Mouse (Mus musculus) cortical plate, adult 2 months (tissue): ENCODE results near the gene Mrpl14. TPM values are rescaled to one million over a fixed set of nuclear protein-coding genes. Genes with fewer than 3 reads are reported as not detected.

ENCODE experiments used
- H3K27ac ChIP-seq: fragments of 200-500 bp; 2 replicates; pipeline ENCODE4 v1.5.1; 2012; ENCODE audit warnings: low read length, control low read depth, inconsistent platforms; ENCODE audit not compliant: insufficient read depth
- H3K4me1 ChIP-seq: fragments of 200-500 bp; 2 replicates; pipeline ENCODE4 v1.6.1; 2011; ENCODE audit warnings: low read length; ENCODE audit not compliant: control insufficient read depth, insufficient read depth
- H3K4me3 ChIP-seq: fragments of 200-500 bp; 2 replicates; pipeline ENCODE4 v1.5.1; 2011; ENCODE audit warnings: mild to moderate bottlenecking, low read length, control low read depth; ENCODE audit not compliant: insufficient read depth
- CTCF ChIP-seq: fragments of 200-500 bp; IDR thresholded peaks from 2 replicates; pipeline ENCODE4 v1.5.1; 2011; ENCODE audit warnings: mild to moderate bottlenecking, control low read depth, low read length; ENCODE audit not compliant: insufficient read depth; ENCODE audit errors: extremely low read depth
- POLR2A ChIP-seq: fragments of 200-500 bp; IDR thresholded peaks from 2 replicates; pipeline ENCODE4 v1.6.1; 2011; ENCODE audit warnings: mild to moderate bottlenecking, low read length, control low read depth; ENCODE audit not compliant: insufficient read depth; ENCODE audit errors: extremely low read depth
- polyA plus RNA-seq: library from polyadenylated mRNA; depleted of rRNA; stranded (reverse); fragments of >200 nt; gene quantifications from 2 replicates; pipeline ENCODE4 v1.2.3, GENCODE M21; 2012; rRNA removed

The Mrpl14 gene
- polyA plus RNA-seq, 1 experiment = 63.8 TPM

- H3K27ac ChIP-seq = no peak overlapping the region
- no peaks in the 10 kb centered on the region for H3K4me1 ChIP-seq
- H3K4me3 ChIP-seq = no peak overlapping the region
- TF ChIP-seq CTCF (no peak), POLR2A (no peak)
Observed at GRCm38 (mm10) chr17:45742371-45743147, 56.4 kb downstream of the Mrpl14 start.

GRCm38 (mm10) chr17:45745629-45746028, 59.5 kb downstream of the Mrpl14 start:
- H3K4me1 ChIP-seq = no peaks in the 10 kb centered on the region
- no peak overlapping the region for H3K27ac ChIP-seq
- TF ChIP-seq CTCF (no peak), POLR2A (no peak)
- no peak overlapping the region for H3K4me3 ChIP-seq

DNA sequence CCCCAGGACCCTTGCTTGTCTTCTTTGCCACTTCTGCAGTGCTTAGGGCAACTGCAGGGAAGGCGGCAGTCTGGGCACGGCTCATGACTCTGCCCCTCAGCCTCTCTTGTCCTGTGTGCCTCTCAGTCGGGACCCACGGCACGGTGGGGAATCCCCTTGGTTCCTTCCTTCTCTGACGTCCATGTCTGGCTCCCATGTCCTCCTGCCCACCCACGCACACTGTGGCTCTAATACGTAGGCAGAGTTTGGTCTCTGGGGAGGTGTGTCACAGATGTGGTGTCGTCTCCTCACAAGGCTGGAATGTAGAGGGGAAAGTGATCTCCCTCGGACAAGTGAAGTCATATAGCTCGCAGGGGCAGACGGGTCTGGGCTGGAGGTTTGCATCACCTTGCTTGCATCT, 60.6 kb downstream of the Mrpl14 start:
- TF ChIP-seq CTCF (no peak), POLR2A (no peak)
- Histone ChIP-seq H3K27ac (no peak overlapping the region), H3K4me1 (no peaks in the 10 kb centered on the region), H3K4me3 (no peak overlapping the region)

- H3K4me3 ChIP-seq = no peak overlapping the region
- no peak overlapping the region for H3K27ac ChIP-seq
- H3K4me1 ChIP-seq = no peaks in the 10 kb centered on the region
- TF ChIP-seq POLR2A (no peak), CTCF (no peak)
Observed at GRCm38 (mm10) chr17:45747293-45747692, 61.2 kb downstream of the Mrpl14 start.

Other genes with a start within 250 kb of the Mrpl14 start
- 4.0 and 4.3 TPM in 2 replicates for gene Spats1, start 210.9 kb upstream of the Mrpl14 start, polyA plus RNA-seq
- 29.1 and 31.0 TPM in 2 replicates for gene Aars2, start 179.5 kb upstream of the Mrpl14 start, polyA plus RNA-seq
- 3.4 and 3.7 TPM in 2 replicates for gene Tcte1, start 162.9 kb upstream of the Mrpl14 start, polyA plus RNA-seq
- gene Tmem151b, start 136.6 kb upstream of the Mrpl14 start, polyA plus RNA-seq = 85.7 and 94.1 TPM in 2 replicates
- gene Nfkbie, start 130.6 kb upstream of the Mrpl14 start, polyA plus RNA-seq = 2.1 and 2.3 TPM in 2 replicates
- 52.4 and 52.6 TPM in 2 replicates for gene Slc35b2, start 122.4 kb upstream of the Mrpl14 start, polyA plus RNA-seq
- gene Hsp90ab1, start 113.1 kb upstream of the Mrpl14 start, polyA plus RNA-seq = 980 and 997 TPM in 2 replicates
- gene Slc29a1, start 86.7 kb upstream of the Mrpl14 start, polyA plus RNA-seq = 35.9 and 37.6 TPM in 2 replicates
- not detected in 2 replicates for gene Mymx, start 84.2 kb upstream of the Mrpl14 start, polyA plus RNA-seq
- gene Capn11, start 27.0 kb upstream of the Mrpl14 start, polyA plus RNA-seq = 0.21 and 2.1 TPM in 2 replicates
- gene Tmem63b, start 583 bp downstream of the Mrpl14 start, polyA plus RNA-seq = 206 and 219 TPM in 2 replicates
- 0.44 TPM in 1 of 2 replicates, not detected in the other for gene 1600014C23Rik, start 47.5 kb downstream of the Mrpl14 start, polyA plus RNA-seq